Mouse (Mus musculus) midbrain, embryonic 12.5 days (tissue): ENCODE results near the gene Pclo. TPM values are rescaled to one million over a fixed set of nuclear protein-coding genes. Genes with fewer than 3 reads are reported as not detected.
"Not testable (repeated sequence)": the region's sequence is repeated elsewhere in the genome, so short reads cannot be mapped to it uniquely, and the experiment has no call there.

Experiments used
- ATAC-seq: fragments of 200-750 bp; cut with Nextera tagmentation; 2 replicates; pipeline ENCODE4 v1.8.0; 2017; ENCODE audit warnings: low read depth, moderate TSS enrichment, moderate library complexity; ENCODE audit not compliant: low FRiP score
- H3K27ac ChIP-seq: fragments of 300-500 bp; sonication (generic); replicated peaks from 2 replicates; pipeline ENCODE4 v1.5.1; 2016; ENCODE audit warnings: mild to moderate bottlenecking
- H3K27me3 ChIP-seq: fragments of 300-500 bp; sonication (generic); 2 replicates; pipeline ENCODE4 v1.6.1; 2016; ENCODE audit warnings: mild to moderate bottlenecking
- H3K36me3 ChIP-seq: fragments of 300-500 bp; sonication (generic); 2 replicates; pipeline ENCODE4 v1.6.1; 2016
- H3K4me1 ChIP-seq: fragments of 300-500 bp; sonication (generic); 2 replicates; pipeline ENCODE4 v1.6.1; 2016
- H3K4me2 ChIP-seq: fragments of 300-500 bp; sonication (generic); replicated peaks from 2 replicates; pipeline ENCODE4 v1.6.1; 2016; ENCODE audit warnings: mild to moderate bottlenecking, moderate library complexity
- H3K4me3 ChIP-seq: fragments of 300-500 bp; sonication (generic); 2 replicates; pipeline ENCODE4 v1.5.1; 2016; ENCODE audit warnings: mild to moderate bottlenecking
- H3K9ac ChIP-seq: fragments of 300-500 bp; sonication (generic); replicated peaks from 2 replicates; pipeline ENCODE4 v1.6.1; 2016; ENCODE audit warnings: mild to moderate bottlenecking, moderate library complexity
- H3K9me3 ChIP-seq: fragments of 300-500 bp; sonication (generic); 2 replicates; pipeline ENCODE4 v1.6.1; 2016; ENCODE audit warnings: mild to moderate bottlenecking
- WGBS: fragments of 180-500 bp; shearing (Covaris S2); methylation state at CpG from one replicate; pipeline ENCODE4 v1.1.7; 2016; 5-methylcytosine and 5-hydroxymethylcytosine counted together
- polyA plus RNA-seq: library from polyadenylated mRNA; unstranded; fragments of >200 nt; fragmentation: Nextera tagmentation; extraction: Ambion mirVana; gene quantifications from 2 replicates; pipeline ENCODE4 v1.2.1, GENCODE M21; 2016

Pclo gene
- 3.0 and 3.4 TPM in 2 replicates for polyA plus RNA-seq

- under 1% methylated on average over 88 of the region's 89 CpGs for WGBS
- Histone ChIP-seq H3K36me3 (no peaks in the 10 kb centered on the region), H3K4me3 (peak within 1 kb of the TSS; percentile 81), H3K27me3 (no peaks in the 10 kb centered on the region), H3K4me1 (peaks cover 5% of the 10 kb centered on the region; the same call in 1 of the 2 replicates), H3K27ac (peak within 1 kb of the TSS; percentile 98), H3K9ac (peak within 1 kb of the TSS; percentile 81), H3K9me3 (no peaks in the 10 kb centered on the region), H3K4me2 (peak within 1 kb of the TSS; percentile 56)
- peak; percentile 98 for ATAC-seq
Observed at GRCm38 (mm10) chr5:14514631-14515523, at the start of gene Pclo. Gene Pclo, plus strand, starts transcription at chr5:14514918.

GRCm38 (mm10) chr5:14494431-14494830, 20.3 kb upstream of the Pclo start:
- H3K4me2 ChIP-seq, H3K9me3 ChIP-seq, ATAC-seq, H3K4me1 ChIP-seq, H3K27me3 ChIP-seq, H3K4me3 ChIP-seq, H3K27ac ChIP-seq, H3K36me3 ChIP-seq, H3K9ac ChIP-seq: not testable (repeated sequence)
- WGBS, result 61% methylated on average over 2 of the region's 2 CpGs

GRCm38 (mm10) chr5:14508522-14508921, 6.2 kb upstream of the Pclo start:
- H3K4me1 ChIP-seq, result no peaks in the 10 kb centered on the region
- no peak overlapping the region for H3K9ac ChIP-seq
- H3K36me3 ChIP-seq, result no peaks in the 10 kb centered on the region
- no peak overlapping the region for H3K4me2 ChIP-seq
- WGBS, result 82% methylated on average over 1 of the region's 1 CpGs
- ATAC-seq, result no peak
- H3K9me3 ChIP-seq, result no peaks in the 10 kb centered on the region
- H3K27ac ChIP-seq, result no peak overlapping the region
- no peak overlapping the region for H3K4me3 ChIP-seq
- H3K27me3 ChIP-seq, result no peaks in the 10 kb centered on the region

GRCm38 (mm10) chr5:14509621-14510020, 5.1 kb upstream of the Pclo start:
- H3K27ac ChIP-seq, result no peak overlapping the region
- no peak overlapping the region for H3K4me2 ChIP-seq
- H3K4me1 ChIP-seq, result no peaks in the 10 kb centered on the region
- no peaks in the 10 kb centered on the region for H3K9me3 ChIP-seq
- H3K4me3 ChIP-seq, result no peak overlapping the region
- ATAC-seq, result no peak
- H3K27me3 ChIP-seq, result no peaks in the 10 kb centered on the region
- H3K9ac ChIP-seq, result no peak overlapping the region
- 100% methylated on average over 1 of the region's 1 CpGs for WGBS
- no peaks in the 10 kb centered on the region for H3K36me3 ChIP-seq

GRCm38 (mm10) chr5:14518131-14518832, 3.6 kb downstream of the Pclo start:
- WGBS, result 67% methylated on average over 4 of the region's 4 CpGs
- Histone ChIP-seq H3K4me1 (peaks cover 5% of the 10 kb centered on the region; the same call in 1 of the 2 replicates), H3K9ac (no peak overlapping the region), H3K27me3 (no peaks in the 10 kb centered on the region), H3K36me3 (peaks cover 10% of the 10 kb centered on the region), H3K4me2 (no peak overlapping the region), H3K4me3 (no peak overlapping the region), H3K9me3 (no peaks in the 10 kb centered on the region), H3K27ac (no peak overlapping the region)
- ATAC-seq, result no peak

- Histone ChIP-seq H3K9ac (no peak overlapping the region), H3K27ac (no peak overlapping the region), H3K4me1 (no peaks in the 10 kb centered on the region), H3K9me3 (no peaks in the 10 kb centered on the region), H3K27me3 (no peaks in the 10 kb centered on the region), H3K4me2 (no peak overlapping the region), H3K36me3 (peaks cover 10% of the 10 kb centered on the region), H3K4me3 (no peak overlapping the region)
- no peak for ATAC-seq
- 83% methylated on average over 4 of the region's 4 CpGs for WGBS
Observed at GRCm38 (mm10) chr5:14522006-14522405, 7.3 kb downstream of the Pclo start.

GRCm38 (mm10) chr5:14526038-14526437, 11.3 kb downstream of the Pclo start:
- Histone ChIP-seq H3K4me1 (no peaks in the 10 kb centered on the region), H3K9ac (no peak overlapping the region), H3K27me3 (no peaks in the 10 kb centered on the region), H3K36me3 (peaks cover 10% of the 10 kb centered on the region), H3K4me3 (no peak overlapping the region), H3K27ac (no peak overlapping the region), H3K9me3 (no peaks in the 10 kb centered on the region), H3K4me2 (no peak overlapping the region)
- ATAC-seq, result no peak

GRCm38 (mm10) chr5:14527796-14528195, 13.1 kb downstream of the Pclo start:
- H3K4me3 ChIP-seq, result no peak overlapping the region
- no peak overlapping the region for H3K27ac ChIP-seq
- no peaks in the 10 kb centered on the region for H3K27me3 ChIP-seq
- WGBS, result 42% methylated on average over 1 of the region's 1 CpGs
- no peak overlapping the region for H3K9ac ChIP-seq
- no peaks in the 10 kb centered on the region for H3K4me1 ChIP-seq
- no peaks in the 10 kb centered on the region for H3K36me3 ChIP-seq
- no peaks in the 10 kb centered on the region for H3K9me3 ChIP-seq
- ATAC-seq, result no peak
- no peak overlapping the region for H3K4me2 ChIP-seq

- no peak for ATAC-seq
- Histone ChIP-seq H3K4me1 (no peaks in the 10 kb centered on the region), H3K4me2 (no peak overlapping the region), H3K27ac (no peak overlapping the region), H3K4me3 (no peak overlapping the region), H3K27me3 (no peaks in the 10 kb centered on the region), H3K36me3 (no peaks in the 10 kb centered on the region), H3K9ac (no peak overlapping the region), H3K9me3 (no peaks in the 10 kb centered on the region)
- WGBS, result 90% methylated on average over 2 of the region's 2 CpGs
Observed at GRCm38 (mm10) chr5:14531906-14532305, 17.2 kb downstream of the Pclo start.

- no peaks in the 10 kb centered on the region for H3K9me3 ChIP-seq
- H3K27ac ChIP-seq, result no peak overlapping the region
- no peak overlapping the region for H3K4me2 ChIP-seq
- H3K27me3 ChIP-seq, result no peaks in the 10 kb centered on the region
- no peak for ATAC-seq
- WGBS, result 84% methylated on average over 6 of the region's 6 CpGs
- no peak overlapping the region for H3K4me3 ChIP-seq
- H3K9ac ChIP-seq, result no peak overlapping the region
- H3K4me1 ChIP-seq, result no peaks in the 10 kb centered on the region
- peaks cover 9% of the 10 kb centered on the region; the same call in 1 of the 2 replicates for H3K36me3 ChIP-seq
Observed at GRCm38 (mm10) chr5:14539346-14539745, 24.6 kb downstream of the Pclo start.

GRCm38 (mm10) chr5:14539961-14540627, 25.4 kb downstream of the Pclo start:
- no peaks in the 10 kb centered on the region for H3K9me3 ChIP-seq
- no peaks in the 10 kb centered on the region for H3K27me3 ChIP-seq
- ATAC-seq, result 0 out of 2 replicates have a peak, but pooled peaks have one; percentile 34
- no peak overlapping the region for H3K4me3 ChIP-seq
- no peak overlapping the region for H3K4me2 ChIP-seq
- H3K27ac ChIP-seq, result no peak overlapping the region
- H3K4me1 ChIP-seq, result no peaks in the 10 kb centered on the region
- no peak overlapping the region for H3K9ac ChIP-seq
- 80% methylated on average over 13 of the region's 13 CpGs for WGBS
- H3K36me3 ChIP-seq, result peaks cover 9% of the 10 kb centered on the region; the same call in 1 of the 2 replicates

- no peaks in the 10 kb centered on the region for H3K9me3 ChIP-seq
- no peaks in the 10 kb centered on the region for H3K36me3 ChIP-seq
- no peaks in the 10 kb centered on the region for H3K27me3 ChIP-seq
- H3K9ac ChIP-seq, result no peak overlapping the region
- H3K4me1 ChIP-seq, result no peaks in the 10 kb centered on the region
- ATAC-seq, result no peak
- WGBS, result 97% methylated on average over 3 of the region's 3 CpGs
- H3K27ac ChIP-seq, result no peak overlapping the region
- H3K4me3 ChIP-seq, result no peak overlapping the region
- no peak overlapping the region for H3K4me2 ChIP-seq
Observed at GRCm38 (mm10) chr5:14575626-14576025, 60.9 kb downstream of the Pclo start.
